Mouse (Mus musculus) urinary bladder, postnatal 25 days (tissue): ENCODE results near the gene Ovca2.
"Not testable (repeated sequence)": the region's sequence is repeated elsewhere in the genome, so short reads cannot be mapped to it uniquely, and the experiment has no call there.

Experiments used
- DNase-seq: peaks from one replicate; pipeline ENCODE4 v3.0.0; 2022; ENCODE audit warnings: low spot score

Gene Ovca2

GRCm38 (mm10) chr11:75194850-75195461 lies 16.3 kb upstream of the Ovca2 start:
- peak; percentile 42 for DNase-seq

- no peak for DNase-seq
These were observed 15.7 kb upstream of the Ovca2 start for GRCm38 (mm10) chr11:75194121-75194849.

- peak; percentile 67 for DNase-seq
These were observed 14.8 kb upstream of the Ovca2 start, which contains the start of gene Rtn4rl1 for GRCm38 (mm10) chr11:75193256-75194071. Gene Rtn4rl1, plus strand, starts transcription at chr11:75193783.

- DNase-seq = peak; percentile 76
These were observed 13.9 kb upstream of the Ovca2 start for GRCm38 (mm10) chr11:75192336-75193214.

GRCm38 (mm10) chr11:75191841-75192240 lies 13.2 kb upstream of the Ovca2 start:
- DNase-seq = no peak

- DNase-seq = no peak
These were observed 12.3 kb upstream of the Ovca2 start, which contains the start of gene Dph1 for GRCm38 (mm10) chr11:75190905-75191441. Gene Dph1, minus strand, starts transcription at chr11:75191241.

GRCm38 (mm10) chr11:75190371-75190724 lies 11.7 kb upstream of the Ovca2 start:
- peak; percentile 64 for DNase-seq

- no peak for DNase-seq
These were observed 11.2 kb upstream of the Ovca2 start for GRCm38 (mm10) chr11:75189713-75190370.

GRCm38 (mm10) chr11:75184986-75185385 lies 6.4 kb upstream of the Ovca2 start:
- no peak for DNase-seq

GRCm38 (mm10) chr11:75184573-75184972 lies 5.9 kb upstream of the Ovca2 start:
- DNase-seq = no peak

- DNase-seq = no peak
These were observed 5.4 kb upstream of the Ovca2 start for GRCm38 (mm10) chr11:75183917-75184570.

GRCm38 (mm10) chr11:75178011-75178410 lies 624 bp downstream of the Ovca2 start:
- DNase-seq = no peak

GRCm38 (mm10) chr11:75174574-75174973 lies 4.1 kb downstream of the Ovca2 start:
- DNase-seq = not testable (repeated sequence)

GRCm38 (mm10) chr11:75173799-75174165 lies 4.9 kb downstream of the Ovca2 start:
- no peak for DNase-seq

- DNase-seq = peak; percentile 76
These were observed 5.4 kb downstream of the Ovca2 start for GRCm38 (mm10) chr11:75173095-75173798.

GRCm38 (mm10) chr11:75172151-75173094 lies 6.2 kb downstream of the Ovca2 start:
- no peak for DNase-seq

- DNase-seq = no peak
These were observed 7.3 kb downstream of the Ovca2 start for GRCm38 (mm10) chr11:75171186-75171865.

- DNase-seq = peak; percentile 92
These were observed 8.4 kb downstream of the Ovca2 start for GRCm38 (mm10) chr11:75170136-75170751.
